Mouse (Mus musculus): ENCODE results near the gene Nedd8. TPM values are rescaled to one million over a fixed set of nuclear protein-coding genes. Genes with fewer than 3 reads are reported as not detected.

Gene Nedd8
- polyA plus RNA-seq (2012; rRNA removed) = 250 and 278 TPM in 2 replicates

GRCm38 (mm10) chr14:55671833-55672740 is at the start of gene Nedd8, which contains the start of gene Gmpr2:
Nedd8 (minus strand) TSS chr14:55672124.
Gmpr2 (plus strand) TSS chr14:55671941.
- DNase-seq (ENCODE audit: low spot score) = peak; percentile 90

- no peak for DNase-seq (ENCODE audit: low spot score)
Observed at GRCm38 (mm10) chr14:55721076-55721475, 49.2 kb upstream of the Nedd8 start.

DNA sequence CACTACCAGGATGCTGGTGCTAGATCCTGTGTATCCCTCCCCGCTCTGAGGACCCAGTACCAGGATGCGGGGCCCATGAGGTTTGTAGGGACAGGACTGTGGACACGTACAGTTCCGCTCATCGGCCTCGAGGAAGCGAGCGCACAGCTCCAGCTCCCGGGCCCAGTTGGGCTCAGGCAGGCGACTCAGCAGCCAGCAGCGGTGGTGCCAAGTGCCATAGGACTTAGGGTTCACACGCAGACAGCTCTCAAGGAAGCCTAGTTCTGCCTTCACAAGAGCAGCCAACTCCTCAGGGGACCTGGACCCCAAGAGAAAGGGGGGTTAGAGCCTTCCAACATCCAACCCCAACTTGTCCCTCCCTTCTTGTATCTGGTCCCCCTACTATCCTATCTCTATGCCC is 48.7 kb upstream of the Nedd8 start:
- no peak for DNase-seq (ENCODE audit: low spot score)

- DNase-seq (ENCODE audit: low spot score) = no peak
Observed at GRCm38 (mm10) chr14:55719737-55720136, 47.8 kb upstream of the Nedd8 start.

GRCm38 (mm10) chr14:55716884-55717283 is 45.0 kb upstream of the Nedd8 start:
- no peak for DNase-seq (ENCODE audit: low spot score)

DNA sequence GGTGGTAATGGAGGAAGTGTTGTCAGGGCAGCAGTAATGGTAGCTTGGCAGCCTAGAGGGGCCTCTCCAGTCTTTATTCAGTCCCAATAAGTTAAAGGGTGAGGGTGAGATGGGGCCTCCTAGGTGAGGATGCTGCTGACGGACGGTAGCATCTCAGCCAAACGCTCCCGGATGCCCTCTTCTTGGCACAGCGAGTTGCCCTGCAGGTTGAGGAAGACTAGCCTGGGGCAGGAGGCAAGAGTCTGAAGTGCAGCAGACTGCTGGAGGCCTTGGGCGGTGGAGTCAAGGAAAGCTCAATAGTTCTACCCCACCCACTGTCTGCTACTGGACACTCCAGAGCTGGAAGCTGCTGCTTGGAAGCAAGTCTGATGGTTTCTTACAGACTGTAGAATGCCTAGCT is 44.3 kb upstream of the Nedd8 start:
- no peak for DNase-seq (ENCODE audit: low spot score)

GRCm38 (mm10) chr14:55714893-55715292 is 43.0 kb upstream of the Nedd8 start:
- no peak for DNase-seq (ENCODE audit: low spot score)

GRCm38 (mm10) chr14:55713729-55714122 is 41.8 kb upstream of the Nedd8 start, which contains the start of gene Tgm1:
Tgm1 (minus strand) TSS chr14:55713926.
- no peak for DNase-seq (ENCODE audit: low spot score)

DNA sequence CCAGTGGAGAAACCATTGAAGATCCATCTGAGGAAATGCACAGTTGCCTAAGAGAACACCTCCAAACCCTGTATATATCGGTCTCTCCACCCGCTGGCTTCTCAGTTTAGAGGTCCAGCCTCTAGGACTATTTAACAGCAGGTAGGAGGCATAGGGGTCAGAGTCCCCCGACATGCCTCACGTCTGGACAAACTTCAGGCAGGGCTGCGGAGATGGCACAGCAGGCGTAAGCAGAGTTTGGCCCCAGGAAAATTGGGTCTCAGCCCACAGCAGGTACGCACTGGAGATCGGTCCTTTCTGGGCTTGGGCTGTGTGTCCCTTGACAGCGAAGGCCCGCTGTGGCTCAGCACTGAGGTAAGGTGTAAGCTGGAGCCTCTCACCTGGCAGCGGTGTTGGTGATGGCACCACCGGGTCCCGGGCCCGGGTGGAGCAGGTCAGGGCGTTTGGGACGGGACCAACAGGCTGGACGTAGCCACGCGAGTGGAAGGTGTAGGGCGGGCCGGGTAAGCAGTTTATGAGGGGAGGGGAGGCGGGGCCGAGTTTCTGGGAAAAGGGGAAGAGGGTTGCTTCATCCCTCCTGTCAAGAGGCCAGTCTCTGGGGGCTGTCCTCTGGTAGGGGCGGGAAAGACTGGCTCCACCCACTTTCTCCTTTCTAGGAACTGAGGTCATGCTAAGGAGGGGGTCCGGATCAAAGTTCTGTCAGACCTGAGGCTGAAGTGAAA is 41.2 kb upstream of the Nedd8 start:
- DNase-seq (ENCODE audit: low spot score) = no peak

GRCm38 (mm10) chr14:55711786-55712185 is 39.9 kb upstream of the Nedd8 start:
- no peak for DNase-seq (ENCODE audit: low spot score)

GRCm38 (mm10) chr14:55709509-55709908 is 37.6 kb upstream of the Nedd8 start:
- DNase-seq (ENCODE audit: low spot score) = no peak

DNA sequence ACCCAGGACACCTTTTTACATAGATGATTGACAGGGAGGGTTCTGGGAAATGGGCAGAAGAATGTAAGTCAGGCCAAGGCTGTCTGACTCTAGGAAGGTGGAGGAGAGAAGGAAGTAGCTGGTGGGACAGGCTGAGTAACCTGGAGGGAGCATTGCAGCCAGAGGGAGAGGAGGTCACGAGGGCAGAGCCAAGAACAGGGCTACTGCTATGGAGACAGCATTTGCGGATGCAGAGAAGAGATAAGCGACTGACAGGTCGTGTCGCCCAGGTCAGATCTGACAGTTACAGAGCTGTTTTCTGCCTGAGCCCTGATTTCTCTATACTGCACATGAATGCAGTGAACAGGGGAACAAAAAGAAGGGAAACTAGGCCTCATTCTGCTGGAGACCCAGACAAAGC is 35.5 kb upstream of the Nedd8 start:
- no peak for DNase-seq (ENCODE audit: low spot score)

GRCm38 (mm10) chr14:55706051-55706600 is 34.2 kb upstream of the Nedd8 start:
- DNase-seq (ENCODE audit: low spot score) = no peak

- no peak for DNase-seq (ENCODE audit: low spot score)
Observed at GRCm38 (mm10) chr14:55702761-55703160, 30.8 kb upstream of the Nedd8 start.

DNA sequence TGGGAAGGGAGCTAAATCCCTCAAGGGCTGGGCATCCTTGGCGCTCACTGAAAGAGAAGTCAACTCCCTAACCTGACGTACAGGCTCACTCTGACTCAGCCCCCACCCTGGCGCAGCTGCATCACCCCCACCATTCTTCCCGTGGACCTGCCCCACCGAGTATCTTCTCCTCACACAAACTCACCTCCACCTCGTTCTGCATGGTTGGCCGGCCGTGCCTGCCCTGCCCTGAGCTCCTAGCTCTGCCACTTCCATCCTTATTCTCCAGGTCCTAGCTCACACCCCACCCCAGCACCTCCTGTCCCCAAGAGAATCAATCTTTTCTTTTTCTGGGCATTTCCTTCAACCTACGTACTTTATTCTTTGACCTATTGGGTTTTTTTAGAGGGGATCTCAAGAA is 29.2 kb upstream of the Nedd8 start:
- no peak for DNase-seq (ENCODE audit: low spot score)

DNA sequence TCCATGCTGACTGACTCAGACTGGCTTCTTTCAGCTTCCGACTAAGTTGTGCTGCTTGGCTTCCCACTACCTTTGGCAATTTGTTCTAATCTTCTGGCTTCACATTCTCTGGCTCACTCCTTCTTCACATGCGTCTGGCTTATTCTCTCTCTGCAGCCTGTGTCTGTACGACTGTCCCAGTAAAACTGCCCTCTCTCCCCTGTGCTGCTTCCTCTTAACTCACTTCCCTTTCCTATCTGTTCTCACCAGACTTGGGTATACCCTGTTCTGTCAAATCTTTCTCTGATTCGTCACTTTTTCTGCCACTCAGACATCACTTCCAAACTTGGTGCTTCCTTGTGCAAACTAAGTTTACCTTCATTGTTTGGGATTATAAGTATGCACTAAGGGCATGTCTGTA is 25.3 kb upstream of the Nedd8 start:
- no peak for DNase-seq (ENCODE audit: low spot score)

DNA sequence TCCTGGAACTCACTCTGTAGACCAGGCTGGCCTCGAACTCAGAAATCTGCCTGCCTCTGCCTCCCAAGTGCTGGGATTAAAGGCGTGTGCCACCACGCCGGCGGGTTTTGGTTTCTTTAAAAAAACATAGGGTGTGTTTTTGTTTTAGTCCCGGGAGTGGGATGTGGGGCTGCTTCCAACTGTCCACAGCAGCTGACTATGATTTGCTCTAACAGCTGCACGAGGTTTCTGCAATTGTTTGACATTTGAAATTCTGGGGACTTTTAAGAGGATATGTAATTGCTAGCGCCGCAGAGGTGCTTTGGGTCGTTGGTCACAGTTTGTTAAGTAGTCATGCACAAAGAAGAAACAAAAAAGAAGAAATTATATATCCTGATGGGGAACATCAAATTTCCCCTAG is 17.5 kb upstream of the Nedd8 start:
- DNase-seq (ENCODE audit: low spot score) = no peak

GRCm38 (mm10) chr14:55682118-55682493 is 10.2 kb upstream of the Nedd8 start:
- DNase-seq (ENCODE audit: low spot score) = no peak

DNA sequence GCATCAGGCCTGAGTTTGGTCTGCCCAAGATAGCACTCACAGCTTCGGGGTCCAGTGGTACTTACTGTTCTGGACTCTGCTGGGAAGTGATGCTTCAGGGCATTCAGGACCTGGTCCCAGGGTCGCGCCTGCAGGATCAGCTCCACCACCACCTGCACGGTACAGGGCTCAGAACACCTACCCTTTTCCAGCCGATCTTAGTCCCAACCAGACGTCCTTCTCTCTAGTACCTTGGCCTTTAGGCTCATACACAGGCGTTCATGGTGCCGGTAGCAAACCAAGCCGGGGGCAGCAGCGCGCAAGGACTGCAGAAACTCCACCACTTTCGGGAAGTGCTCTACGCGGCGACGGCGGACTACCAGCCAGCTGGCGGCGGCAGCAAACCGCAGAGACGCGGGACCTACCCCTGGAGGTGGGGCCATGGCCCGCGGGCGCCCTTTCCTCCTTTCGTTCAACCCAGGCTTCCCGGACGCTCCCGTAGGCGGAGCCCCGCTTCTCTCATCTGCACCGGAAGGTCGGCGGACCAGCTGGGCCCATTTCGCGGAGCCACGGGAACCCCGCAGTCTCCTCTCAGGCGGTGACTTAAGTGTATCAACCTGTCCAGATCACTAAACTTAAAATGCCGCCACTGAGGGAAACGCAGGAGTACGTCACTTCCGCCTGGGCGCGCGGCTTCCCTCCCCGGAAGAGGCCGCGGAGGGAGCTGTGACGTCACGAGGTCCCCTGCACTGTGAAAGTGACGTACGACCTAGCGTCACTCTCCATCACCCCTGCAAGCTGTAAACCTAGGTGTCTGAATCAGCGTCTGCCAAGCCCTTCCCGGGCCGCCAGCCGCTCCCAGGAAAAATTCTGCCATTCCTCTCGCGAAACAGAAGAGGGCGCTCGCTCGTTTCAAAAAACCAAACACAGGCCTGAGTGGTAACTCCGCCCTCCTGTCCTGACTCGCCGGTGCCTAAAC is 9.5 kb upstream of the Nedd8 start, which contains the start of gene Tinf2:
Tinf2 (minus strand) TSS at position 661 of the 958 bp plus-strand sequence.
- DNase-seq (ENCODE audit: low spot score) = peak; percentile 84

DNA sequence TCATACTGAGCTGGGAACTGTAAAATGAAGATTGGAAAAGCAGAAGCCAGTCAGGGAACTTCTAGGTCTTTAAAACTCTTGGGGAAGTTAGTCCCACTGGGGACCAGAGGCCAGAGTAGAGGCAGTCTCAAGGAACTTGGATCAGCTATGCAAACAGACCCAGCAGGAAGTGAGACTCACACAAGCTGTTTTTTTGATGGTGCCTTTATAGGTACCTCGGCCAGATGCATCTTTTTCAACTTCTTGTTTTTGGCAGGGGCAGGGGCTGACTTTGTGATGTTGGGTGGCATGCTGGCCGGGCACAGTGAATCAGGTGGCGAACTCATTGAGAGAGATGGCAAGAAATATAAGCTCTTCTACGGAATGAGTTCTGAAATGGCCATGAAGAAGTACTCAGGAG is 5.7 kb upstream of the Nedd8 start:
- no peak for DNase-seq (ENCODE audit: low spot score)

- no peak for DNase-seq (ENCODE audit: low spot score)
Observed at GRCm38 (mm10) chr14:55672741-55673060, 777 bp upstream of the Nedd8 start.

DNA sequence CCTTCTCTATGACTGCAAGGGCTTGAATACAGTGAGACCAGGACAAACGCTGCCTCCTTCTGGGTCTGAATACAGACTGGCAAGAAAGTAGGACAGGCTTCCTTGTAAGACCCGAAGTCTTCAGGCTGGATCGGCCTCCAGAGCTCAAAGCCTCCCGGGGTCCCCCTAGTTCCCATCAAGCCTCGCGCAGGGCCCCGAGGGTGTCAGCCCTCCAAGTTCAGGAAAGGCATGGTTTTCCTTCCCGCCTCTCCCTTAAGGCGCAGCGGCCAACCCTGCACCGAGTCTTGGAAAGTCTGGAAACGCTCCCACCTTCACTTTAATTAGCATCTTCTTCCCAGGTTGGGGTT is 465 bp downstream of the Nedd8 start:
- no peak for DNase-seq (ENCODE audit: low spot score)

Measured in urinary bladder, adult 2 months (tissue).